Mouse (Mus musculus): ENCODE results near the gene Eftud2. TPM values are rescaled to one million over a fixed set of nuclear protein-coding genes. Genes with fewer than 3 reads are reported as not detected.

Gene Eftud2
- polyA plus RNA-seq, 1 experiment, result 190 TPM

- peaks cover 11% of the 10 kb centered on the region for H3K36me3 ChIP-seq (ENCODE audit: control insufficient read depth, insufficient read depth)
- no peaks in the 10 kb centered on the region for H3K27me3 ChIP-seq (ENCODE audit: control insufficient read depth, insufficient read depth, insufficient read length)
- H3K4me3 ChIP-seq (ENCODE audit: insufficient read depth, poor library complexity, severe bottlenecking), result no peak overlapping the region
- H3K79me2 ChIP-seq (ENCODE audit: control insufficient read depth, insufficient read depth), result peaks cover 99% of the 10 kb centered on the region
- no peak for TF ChIP-seq USF1 (IDR thresholded peaks at IDR 0.05; ENCODE audit: low read depth)
- peak; percentile 79 for TF ChIP-seq FOSL1 (IDR thresholded peaks at IDR 0.05; ENCODE audit: insufficient read depth, low read length, poor library complexity, severe bottlenecking)
- no peak overlapping the region for H3ac ChIP-seq (ENCODE audit: control insufficient read depth, insufficient read length, low read depth)
- peaks cover 81% of the 10 kb centered on the region for H3K79me3 ChIP-seq (ENCODE audit: low read depth)
Measured at GRCm38 (mm10) chr11:102810721-102811485, 69.9 kb downstream of the Eftud2 start.

- Histone ChIP-seq H3K4me3 (ENCODE audit: insufficient read depth, poor library complexity, severe bottlenecking) (no peak overlapping the region), H3K27me3 (ENCODE audit: control insufficient read depth, insufficient read depth, insufficient read length) (no peaks in the 10 kb centered on the region), H3K79me3 (ENCODE audit: low read depth) (peaks cover 72% of the 10 kb centered on the region), H3ac (ENCODE audit: control insufficient read depth, insufficient read length, low read depth) (no peak overlapping the region), H3K36me3 (ENCODE audit: control insufficient read depth, insufficient read depth) (peaks cover 16% of the 10 kb centered on the region), H3K79me2 (ENCODE audit: control insufficient read depth, insufficient read depth) (peaks cover 99% of the 10 kb centered on the region)
- TF ChIP-seq USF1 (IDR thresholded peaks at IDR 0.05; ENCODE audit: low read depth) (no peak), MYOD1 (IDR thresholded peaks at IDR 0.05; ENCODE audit: control insufficient read depth, insufficient read length, low read depth) (no peak), MAX (IDR thresholded peaks at IDR 0.05) (no peak), CTCF (IDR thresholded peaks at IDR 0.05; ENCODE audit: control insufficient read depth, insufficient read depth, insufficient read length) (no peak), CEBPB (IDR thresholded peaks at IDR 0.05; ENCODE audit: low read depth) (no peak), MYOG (IDR thresholded peaks at IDR 0.05; ENCODE audit: control insufficient read depth, extremely low read depth, insufficient read length) (no peak), FOSL1 (IDR thresholded peaks at IDR 0.05; ENCODE audit: insufficient read depth, low read length, poor library complexity, severe bottlenecking) (no peak)
Measured at GRCm38 (mm10) chr11:102808246-102808645, 72.5 kb downstream of the Eftud2 start.

- H3ac ChIP-seq (ENCODE audit: control insufficient read depth, insufficient read length, low read depth), result no peak overlapping the region
- H3K27me3 ChIP-seq (ENCODE audit: control insufficient read depth, insufficient read depth, insufficient read length), result no peaks in the 10 kb centered on the region
- H3K36me3 ChIP-seq (ENCODE audit: control insufficient read depth, insufficient read depth), result peaks cover 40% of the 10 kb centered on the region
- no peak overlapping the region for H3K4me3 ChIP-seq (ENCODE audit: insufficient read depth, poor library complexity, severe bottlenecking)
- TF ChIP-seq MYOG (IDR thresholded peaks at IDR 0.05; ENCODE audit: control insufficient read depth, extremely low read depth, insufficient read length) (no peak), FOSL1 (IDR thresholded peaks at IDR 0.05; ENCODE audit: insufficient read depth, low read length, poor library complexity, severe bottlenecking) (no peak), USF1 (IDR thresholded peaks at IDR 0.05; ENCODE audit: low read depth) (no peak), CEBPB (IDR thresholded peaks at IDR 0.05; ENCODE audit: low read depth) (no peak), CTCF (IDR thresholded peaks at IDR 0.05; ENCODE audit: control insufficient read depth, insufficient read depth, insufficient read length) (no peak), MYOD1 (IDR thresholded peaks at IDR 0.05; ENCODE audit: control insufficient read depth, insufficient read length, low read depth) (no peak), MAX (IDR thresholded peaks at IDR 0.05) (no peak)
- peaks cover 39% of the 10 kb centered on the region for H3K79me3 ChIP-seq (ENCODE audit: low read depth)
- H3K79me2 ChIP-seq (ENCODE audit: control insufficient read depth, insufficient read depth), result peaks cover 61% of the 10 kb centered on the region
Measured at GRCm38 (mm10) chr11:102803453-102803852, 77.3 kb downstream of the Eftud2 start.

GRCm38 (mm10) chr11:102794157-102794556 lies 86.6 kb downstream of the Eftud2 start:
- Histone ChIP-seq H3K79me3 (ENCODE audit: low read depth) (no peaks in the 10 kb centered on the region), H3K79me2 (ENCODE audit: control insufficient read depth, insufficient read depth) (no peaks in the 10 kb centered on the region), H3K27me3 (ENCODE audit: control insufficient read depth, insufficient read depth, insufficient read length) (no peaks in the 10 kb centered on the region), H3ac (ENCODE audit: control insufficient read depth, insufficient read length, low read depth) (no peak overlapping the region), H3K36me3 (ENCODE audit: control insufficient read depth, insufficient read depth) (peaks cover 13% of the 10 kb centered on the region), H3K4me3 (ENCODE audit: insufficient read depth, poor library complexity, severe bottlenecking) (no peak overlapping the region)
- TF ChIP-seq USF1 (IDR thresholded peaks at IDR 0.05; ENCODE audit: low read depth) (no peak), MAX (IDR thresholded peaks at IDR 0.05) (no peak), MYOG (IDR thresholded peaks at IDR 0.05; ENCODE audit: control insufficient read depth, extremely low read depth, insufficient read length) (no peak), CTCF (IDR thresholded peaks at IDR 0.05; ENCODE audit: control insufficient read depth, insufficient read depth, insufficient read length) (no peak), FOSL1 (IDR thresholded peaks at IDR 0.05; ENCODE audit: insufficient read depth, low read length, poor library complexity, severe bottlenecking) (no peak), CEBPB (IDR thresholded peaks at IDR 0.05; ENCODE audit: low read depth) (no peak), MYOD1 (IDR thresholded peaks at IDR 0.05; ENCODE audit: control insufficient read depth, insufficient read length, low read depth) (no peak)

DNA sequence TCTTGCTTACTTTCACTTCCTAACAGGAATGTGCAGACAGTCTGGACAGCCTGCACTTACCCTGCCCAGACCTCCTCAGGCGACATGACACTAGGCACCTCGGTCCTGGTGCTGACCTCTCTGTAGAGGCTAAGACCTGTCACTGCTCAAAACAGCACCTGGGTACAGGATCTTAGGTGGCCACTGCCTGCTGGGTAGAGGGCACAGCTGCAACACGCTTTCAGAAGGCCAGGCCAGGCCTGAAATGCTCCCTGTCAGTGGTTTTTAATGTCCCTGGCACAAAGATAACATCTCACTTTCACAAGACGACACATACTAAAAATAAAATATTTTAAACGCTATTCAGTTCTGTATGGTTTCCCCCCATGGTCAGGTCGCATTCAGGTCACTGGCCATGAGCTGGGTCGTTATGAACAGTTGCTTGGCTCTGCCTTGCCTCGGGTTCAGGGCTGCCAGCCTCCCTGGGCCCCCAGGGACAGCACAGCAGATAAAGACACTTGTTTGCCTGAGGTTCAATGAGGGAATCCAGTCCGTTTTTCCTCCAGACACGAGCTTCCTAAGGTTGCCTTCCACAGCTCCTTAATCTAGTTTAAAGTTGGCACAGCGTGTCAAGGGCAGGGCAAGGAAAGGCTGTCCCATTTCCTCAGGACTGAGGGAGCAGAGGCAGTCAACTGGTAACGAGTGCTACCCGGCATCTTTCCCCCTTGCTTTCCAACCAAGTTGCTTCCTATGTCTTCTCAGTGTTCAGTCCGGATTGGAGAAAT lies 88.9 kb downstream of the Eftud2 start:
- Histone ChIP-seq H3K79me2 (ENCODE audit: control insufficient read depth, insufficient read depth) (no peaks in the 10 kb centered on the region), H3ac (ENCODE audit: control insufficient read depth, insufficient read length, low read depth) (no peak overlapping the region), H3K27me3 (ENCODE audit: control insufficient read depth, insufficient read depth, insufficient read length) (no peaks in the 10 kb centered on the region), H3K36me3 (ENCODE audit: control insufficient read depth, insufficient read depth) (no peaks in the 10 kb centered on the region), H3K4me3 (ENCODE audit: insufficient read depth, poor library complexity, severe bottlenecking) (no peak overlapping the region), H3K79me3 (ENCODE audit: low read depth) (no peaks in the 10 kb centered on the region)
- TF ChIP-seq CTCF (IDR thresholded peaks at IDR 0.05; ENCODE audit: control insufficient read depth, insufficient read depth, insufficient read length), result no peak
- TF ChIP-seq MYOD1 (IDR thresholded peaks at IDR 0.05; ENCODE audit: control insufficient read depth, insufficient read length, low read depth), result no peak
- TF ChIP-seq MYOG (IDR thresholded peaks at IDR 0.05; ENCODE audit: control insufficient read depth, extremely low read depth, insufficient read length), result no peak
- TF ChIP-seq MAX (IDR thresholded peaks at IDR 0.05), result peak; percentile 32
- TF ChIP-seq CEBPB (IDR thresholded peaks at IDR 0.05; ENCODE audit: low read depth), result no peak

Other genes starting within 250 kb of the Eftud2 start
- not detected for gene Meioc, start 217.3 kb downstream of the Eftud2 start, polyA plus RNA-seq (2012; fragmentation: generic; extraction: Trizol)
- gene Ccdc43, start 183.2 kb downstream of the Eftud2 start, polyA plus RNA-seq (2012; fragmentation: generic; extraction: Trizol), result 18.6 TPM
- 0.41 TPM for gene Adam11, start 119.5 kb downstream of the Eftud2 start, polyA plus RNA-seq (2012; fragmentation: generic; extraction: Trizol)
- gene Gjc1, start 61.3 kb downstream of the Eftud2 start, polyA plus RNA-seq (2012; fragmentation: generic; extraction: Trizol), result 20.7 TPM
- not detected for gene Higd1b, start 45.1 kb downstream of the Eftud2 start, polyA plus RNA-seq (2012; fragmentation: generic; extraction: Trizol)
- 0.59 TPM for gene Ccdc103, start 219 bp upstream of the Eftud2 start, polyA plus RNA-seq (2012; fragmentation: generic; extraction: Trizol)
- gene Fam187a, start 4.2 kb upstream of the Eftud2 start, polyA plus RNA-seq (2012; fragmentation: generic; extraction: Trizol), result 0.05 TPM
- gene Gfap, start 19.9 kb upstream of the Eftud2 start, polyA plus RNA-seq (2012; fragmentation: generic; extraction: Trizol), result 0.02 TPM
- gene Kif18b, start 44.1 kb upstream of the Eftud2 start, polyA plus RNA-seq (2012; fragmentation: generic; extraction: Trizol), result 44.9 TPM
- 0.87 TPM for gene C1ql1, start 65.7 kb upstream of the Eftud2 start, polyA plus RNA-seq (2012; fragmentation: generic; extraction: Trizol)
- gene Nmt1, start 147.2 kb upstream of the Eftud2 start, polyA plus RNA-seq (2012; fragmentation: generic; extraction: Trizol), result 64.9 TPM
- 185 TPM for gene Dcakd, start 147.3 kb upstream of the Eftud2 start, polyA plus RNA-seq (2012; fragmentation: generic; extraction: Trizol)
- gene Plcd3, start 220.7 kb upstream of the Eftud2 start, polyA plus RNA-seq (2012; fragmentation: generic; extraction: Trizol), result 27.6 TPM
- gene Acbd4, start 220.7 kb upstream of the Eftud2 start, polyA plus RNA-seq (2012; fragmentation: generic; extraction: Trizol), result 23.0 TPM
- 24.3 TPM for gene Hexim1, start 235.2 kb upstream of the Eftud2 start, polyA plus RNA-seq (2012; fragmentation: generic; extraction: Trizol)